Mouse (Mus musculus) limb, embryonic 14.5 days (tissue): ENCODE results near the gene Gfi1b. TPM values are rescaled to one million over a fixed set of nuclear protein-coding genes. Genes with fewer than 3 reads are reported as not detected.
A peak's percentile ranks its signal among the peaks of the same experiment; 100 is the strongest.

ENCODE experiments used
- ATAC-seq: fragments of 200-750 bp; cut with Nextera tagmentation; 2 replicates; pipeline ENCODE4 v1.8.0; 2017; ENCODE audit warnings: low read depth, moderate number of reproducible peaks, moderate TSS enrichment; ENCODE audit not compliant: low FRiP score
- DNase-seq: peaks from one replicate; pipeline ENCODE4 v3.0.0-alpha.2; 2015; ENCODE audit warnings: low spot score
- H3K27ac ChIP-seq: fragments of 300-500 bp; sonication (generic); replicated peaks from 2 replicates; pipeline ENCODE4 v1.5.1; 2014; ENCODE audit warnings: low read depth, mild to moderate bottlenecking, low read length, moderate library complexity, mixed read lengths
- H3K27me3 ChIP-seq: fragments of 300-500 bp; sonication (generic); 2 replicates; pipeline ENCODE4 v1.6.1; 2014; ENCODE audit warnings: low read length, mixed read lengths; ENCODE audit not compliant: control insufficient read depth, insufficient read depth
- H3K36me3 ChIP-seq: fragments of 300-500 bp; sonication (generic); 2 replicates; pipeline ENCODE4 v1.6.1; 2014; ENCODE audit warnings: mild to moderate bottlenecking, low read length, moderate library complexity, mixed read lengths; ENCODE audit not compliant: control insufficient read depth, insufficient read depth
- H3K4me1 ChIP-seq: fragments of 300-500 bp; sonication (generic); 2 replicates; pipeline ENCODE4 v1.6.1; 2014; ENCODE audit warnings: antibody characterized with exemption, low read length, mixed read lengths; ENCODE audit not compliant: control insufficient read depth, insufficient read depth
- H3K4me2 ChIP-seq: fragments of 300-500 bp; sonication (generic); replicated peaks from 2 replicates; pipeline ENCODE4 v1.6.1; 2014; ENCODE audit warnings: low read depth, mild to moderate bottlenecking, low read length, moderate library complexity; ENCODE audit not compliant: severe bottlenecking
- H3K4me3 ChIP-seq: fragments of 300-500 bp; sonication (generic); replicated peaks from 2 replicates; pipeline ENCODE4 v1.5.1; 2014; ENCODE audit warnings: low read length
- H3K9ac ChIP-seq: fragments of 300-500 bp; sonication (generic); 2 replicates; pipeline ENCODE4 v1.6.1; 2014; ENCODE audit warnings: mild to moderate bottlenecking, low read depth, low read length, moderate library complexity; ENCODE audit not compliant: severe bottlenecking
- H3K9me3 ChIP-seq: fragments of 300-500 bp; sonication (generic); 2 replicates; pipeline ENCODE4 v1.6.1; 2016; ENCODE audit warnings: low read length; ENCODE audit not compliant: control insufficient read depth
- POLR2A ChIP-seq: fragments of 200-500 bp; IDR thresholded peaks from 2 replicates; pipeline ENCODE4 v1.8.0; 2012; ENCODE audit warnings: inconsistent platforms, mild to moderate bottlenecking, moderate library complexity, borderline replicate concordance; ENCODE audit not compliant: insufficient read depth, insufficient read length; ENCODE audit errors: extremely low read depth
- WGBS: fragments of 180-500 bp; shearing (Covaris S2); extraction: QIAGEN DNeasy Blood & Tissue Kit; methylation state at CpG from one replicate; pipeline ENCODE4 v1.1.7; 2014; 5-methylcytosine and 5-hydroxymethylcytosine counted together
- polyA plus RNA-seq, 2 experiments: library from polyadenylated mRNA; depleted of rRNA in 1 of 2; stranded (reverse) in 1 of 2; unstranded in 1 of 2; fragments of >200 nt; fragmentation: Nextera tagmentation in 1 of 2; extraction: Ambion mirVana in 1 of 2; gene quantifications; 2 replicates each; pipeline versions ENCODE4 v1.2.1 to v1.2.3; 2012 to 2014

Gene Gfi1b
- polyA plus RNA-seq, 2 experiments, result 0.29 to 0.33 TPM

- H3K4me1 ChIP-seq, result no peaks in the 10 kb centered on the region
- WGBS, result 66% methylated on average over 8 of the region's 8 CpGs
- H3K36me3 ChIP-seq, result no peaks in the 10 kb centered on the region
- ATAC-seq (no peak), DNase-seq (no peak)
- no peak overlapping the region for H3K27ac ChIP-seq
- H3K9me3 ChIP-seq, result no peaks in the 10 kb centered on the region
- H3K4me3 ChIP-seq, result no peak overlapping the region
- no peaks in the 10 kb centered on the region for H3K27me3 ChIP-seq
- H3K4me2 ChIP-seq, result no peak overlapping the region
- no peak overlapping the region for H3K9ac ChIP-seq
- TF ChIP-seq POLR2A, result no peak
Measured at GRCm38 (mm10) chr2:28606601-28607340, 15.0 kb downstream of the Gfi1b start.

GRCm38 (mm10) chr2:28605789-28606541 lies 15.8 kb downstream of the Gfi1b start:
- DNase-seq (no peak), ATAC-seq (0 out of 2 replicates have a peak, but pooled peaks have one; percentile 15)
- no peak for TF ChIP-seq POLR2A
- Histone ChIP-seq H3K4me1 (no peaks in the 10 kb centered on the region), H3K36me3 (no peaks in the 10 kb centered on the region), H3K27me3 (no peaks in the 10 kb centered on the region), H3K27ac (no peak overlapping the region), H3K9ac (no peak overlapping the region), H3K4me3 (no peak overlapping the region), H3K4me2 (no peak overlapping the region), H3K9me3 (no peaks in the 10 kb centered on the region)
- WGBS, result 48% methylated on average over 14 of the region's 14 CpGs

- Histone ChIP-seq H3K9ac (no peak overlapping the region), H3K36me3 (no peaks in the 10 kb centered on the region), H3K4me1 (no peaks in the 10 kb centered on the region), H3K4me3 (no peak overlapping the region), H3K27me3 (no peaks in the 10 kb centered on the region), H3K27ac (no peak overlapping the region), H3K9me3 (no peaks in the 10 kb centered on the region), H3K4me2 (no peak overlapping the region)
- no peak for ATAC-seq
- 80% methylated on average over 5 of the region's 5 CpGs for WGBS
- DNase-seq, result no peak
- no peak for TF ChIP-seq POLR2A
Measured at GRCm38 (mm10) chr2:28603542-28603941, 18.2 kb downstream of the Gfi1b start.

GRCm38 (mm10) chr2:28601720-28602590 lies 19.8 kb downstream of the Gfi1b start:
- Histone ChIP-seq H3K4me2 (no peak overlapping the region), H3K27ac (no peak overlapping the region), H3K9ac (no peak overlapping the region), H3K4me1 (no peaks in the 10 kb centered on the region), H3K9me3 (no peaks in the 10 kb centered on the region), H3K36me3 (no peaks in the 10 kb centered on the region), H3K27me3 (no peaks in the 10 kb centered on the region), H3K4me3 (no peak overlapping the region)
- DNase-seq (no peak), ATAC-seq (no peak)
- TF ChIP-seq POLR2A, result no peak
- 64% methylated on average over 12 of the region's 12 CpGs for WGBS

- H3K4me3 ChIP-seq, result no peak overlapping the region
- 76% methylated on average over 6 of the region's 6 CpGs for WGBS
- no peak for TF ChIP-seq POLR2A
- H3K36me3 ChIP-seq, result no peaks in the 10 kb centered on the region
- ATAC-seq (no peak), DNase-seq (no peak)
- no peak overlapping the region for H3K4me2 ChIP-seq
- H3K9ac ChIP-seq, result no peak overlapping the region
- no peaks in the 10 kb centered on the region for H3K27me3 ChIP-seq
- no peak overlapping the region for H3K27ac ChIP-seq
- H3K4me1 ChIP-seq, result no peaks in the 10 kb centered on the region
- H3K9me3 ChIP-seq, result no peaks in the 10 kb centered on the region
Measured at GRCm38 (mm10) chr2:28599569-28599900, 22.2 kb downstream of the Gfi1b start.
